Mouse (Mus musculus) gastrocnemius, postnatal 25 days (tissue): ENCODE results near the gene Drg2. TPM values are rescaled to one million over a fixed set of nuclear protein-coding genes. Genes with fewer than 3 reads are reported as not detected.

Source experiments
- DNase-seq: peaks from one replicate; pipeline ENCODE4 v3.0.0; 2022
- total RNA-seq, 2 experiments: library from RNA; stranded (reverse); gene quantifications; 1 replicate in 1 of 2; 2 replicates in 1 of 2; pipeline ENCODE4 v1.2.3; 2021

Drg2 gene
- total RNA-seq, 2 experiments from 2014 or later = 22.5 to 24.2 TPM

- no peak for DNase-seq
These were observed 14.6 kb downstream of the Drg2 start, which contains the start of gene Myo15 for GRCm38 (mm10) chr11:60469039-60469438. Myo15 (plus strand) TSS chr11:60469339.

- no peak for DNase-seq
These were observed 16.4 kb downstream of the Drg2 start for GRCm38 (mm10) chr11:60470743-60471142.

- no peak for DNase-seq
These were observed 20.1 kb downstream of the Drg2 start for GRCm38 (mm10) chr11:60474534-60474933.

- DNase-seq = no peak
These were observed 21.4 kb downstream of the Drg2 start for GRCm38 (mm10) chr11:60475668-60476362.

- DNase-seq = no peak
These were observed 23.7 kb downstream of the Drg2 start for GRCm38 (mm10) chr11:60478121-60478520.

- DNase-seq = no peak
These were observed 31.9 kb downstream of the Drg2 start for GRCm38 (mm10) chr11:60486267-60486666.

GRCm38 (mm10) chr11:60492726-60493125, 38.3 kb downstream of the Drg2 start:
- DNase-seq = no peak

- no peak for DNase-seq
These were observed 41.3 kb downstream of the Drg2 start for GRCm38 (mm10) chr11:60495692-60496091.

GRCm38 (mm10) chr11:60507281-60507680, 52.9 kb downstream of the Drg2 start:
- DNase-seq = no peak

GRCm38 (mm10) chr11:60508950-60509349, 54.6 kb downstream of the Drg2 start:
- no peak for DNase-seq

GRCm38 (mm10) chr11:60509500-60509899, 55.1 kb downstream of the Drg2 start:
- DNase-seq = no peak

GRCm38 (mm10) chr11:60511893-60512292, 57.5 kb downstream of the Drg2 start:
- no peak for DNase-seq

- DNase-seq = no peak
These were observed 58.1 kb downstream of the Drg2 start for GRCm38 (mm10) chr11:60512520-60512919.

- no peak for DNase-seq
These were observed 60.5 kb downstream of the Drg2 start for GRCm38 (mm10) chr11:60514941-60515340.

- no peak for DNase-seq
These were observed 63.9 kb downstream of the Drg2 start for GRCm38 (mm10) chr11:60518305-60518704.

Other genes starting within 250 kb of the Drg2 start
- gene Srebf1, start 232.0 kb upstream of the Drg2 start, total RNA-seq = 10 to 100 TPM; 16.8 to 20.0 TPM
- 10 to 100 TPM; 45.8 to 54.3 TPM for gene Tom1l2, start 101.7 kb upstream of the Drg2 start, total RNA-seq
- gene Drc3, start 101.3 kb upstream of the Drg2 start, total RNA-seq = under 1 TPM; 0.59 to 0.86 TPM
- gene Gid4, start 37.4 kb upstream of the Drg2 start, total RNA-seq = 10 to 100 TPM; 45.2 to 50.9 TPM
- gene Atpaf2, start 36.1 kb upstream of the Drg2 start, total RNA-seq = 10 to 100 TPM; 27.0 to 31.1 TPM
- under 1 TPM in 1 of 2 experiments, not detected in 1; 0.03 TPM for gene Myo15, start 14.7 kb downstream of the Drg2 start, total RNA-seq
- 10 to 100 TPM; 89.1 to 99.7 TPM for gene Alkbh5, start 81.8 kb downstream of the Drg2 start, total RNA-seq
- gene Llgl1, start 245.1 kb downstream of the Drg2 start, total RNA-seq = 1 to 10 TPM; 8.3 to 9.1 TPM